Mouse (Mus musculus) stomach, embryonic 14.5 days (tissue): ENCODE data around the gene Tbxas1. TPM values are rescaled to one million over a fixed set of nuclear protein-coding genes. Genes with fewer than 3 reads are reported as not detected.

ENCODE experiments used
- ATAC-seq: fragments of 200-750 bp; cut with Nextera tagmentation; 2 replicates; pipeline ENCODE4 v1.8.0; 2017; ENCODE audit warnings: low read depth, moderate TSS enrichment; ENCODE audit not compliant: insufficient number of reproducible peaks, insufficient read depth, low FRiP score
- H3K27ac ChIP-seq: fragments of 300-500 bp; sonication (generic); 2 replicates; pipeline ENCODE4 v1.5.1; 2014; ENCODE audit warnings: mild to moderate bottlenecking, low read length, moderate library complexity, mixed read lengths
- H3K27me3 ChIP-seq: fragments of 300-500 bp; sonication (generic); 2 replicates; pipeline ENCODE4 v1.6.1; 2014; ENCODE audit warnings: low read length, control low read depth, mixed read lengths; ENCODE audit not compliant: control insufficient read depth, insufficient read depth
- H3K36me3 ChIP-seq: fragments of 300-500 bp; sonication (generic); 2 replicates; pipeline ENCODE4 v1.6.1; 2014; ENCODE audit warnings: mild to moderate bottlenecking, control low read depth, low read length, moderate library complexity, mixed read lengths; ENCODE audit not compliant: control insufficient read depth, insufficient read depth
- H3K4me1 ChIP-seq: fragments of 300-500 bp; sonication (generic); 2 replicates; pipeline ENCODE4 v1.6.1; 2014; ENCODE audit warnings: low read length, control low read depth, mixed read lengths; ENCODE audit not compliant: control insufficient read depth, insufficient read depth
- H3K4me2 ChIP-seq: fragments of 300-500 bp; sonication (generic); replicated peaks from 2 replicates; pipeline ENCODE4 v1.6.1; 2014; ENCODE audit warnings: low read depth, low read length, control low read depth
- H3K4me3 ChIP-seq: fragments of 300-500 bp; sonication (generic); 2 replicates; pipeline ENCODE4 v1.5.1; 2014; ENCODE audit warnings: low read depth, low read length, control low read depth
- H3K9ac ChIP-seq: fragments of 300-500 bp; sonication (generic); replicated peaks from 2 replicates; pipeline ENCODE4 v1.6.1; 2014; ENCODE audit warnings: low read depth, mild to moderate bottlenecking, control low read depth, low read length, moderate library complexity, mixed read lengths
- H3K9me3 ChIP-seq: fragments of 300-500 bp; sonication (generic); 2 replicates; pipeline ENCODE4 v1.6.1; 2016; ENCODE audit warnings: low read depth, low read length, control low read depth; ENCODE audit not compliant: control insufficient read depth
- WGBS: fragments of 180-500 bp; shearing (Covaris S2); extraction: QIAGEN DNeasy Blood & Tissue Kit; methylation state at CpG from one replicate; pipeline ENCODE4 v1.1.7; 2014; 5-methylcytosine and 5-hydroxymethylcytosine counted together
- polyA plus RNA-seq: library from polyadenylated mRNA; unstranded; fragments of >200 nt; fragmentation: Nextera tagmentation; extraction: Ambion mirVana; gene quantifications from 2 replicates; pipeline ENCODE4 v1.2.1, GENCODE M21; 2014

The Tbxas1 gene
- polyA plus RNA-seq, 1 experiment from 2014 or later = 3.3 TPM

DNA sequence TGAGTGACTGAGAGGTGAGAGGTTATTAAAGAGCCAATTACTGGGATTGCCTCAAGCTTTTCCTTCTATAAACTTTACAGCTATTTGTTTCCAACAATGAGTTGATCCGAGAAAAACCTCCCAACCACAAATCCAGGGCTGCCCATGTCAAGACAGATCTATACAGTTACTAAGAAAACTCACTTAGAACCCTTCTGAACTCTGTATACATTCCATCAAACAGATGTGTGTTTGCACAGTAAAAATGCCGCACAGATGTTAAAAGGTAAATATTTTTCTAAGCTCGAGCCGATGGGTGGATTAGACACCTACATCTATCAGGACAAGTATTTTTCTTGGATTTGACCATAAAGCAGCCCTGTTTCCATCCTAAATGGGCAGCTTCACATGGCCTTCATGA lies 149.4 kb downstream of the Tbxas1 start:
- H3K27me3 ChIP-seq = no peaks in the 10 kb centered on the region
- 17% methylated on average over 4 of the region's 4 CpGs for WGBS
- peaks cover 5% of the 10 kb centered on the region; the same call in 1 of the 2 replicates for H3K4me1 ChIP-seq
- no peaks in the 10 kb centered on the region for H3K36me3 ChIP-seq
- no peaks in the 10 kb centered on the region for H3K9me3 ChIP-seq
- 0 out of 2 replicates have a peak overlapping the region, but pooled peaks have one; percentile 82 for H3K27ac ChIP-seq
- H3K9ac ChIP-seq = no peak overlapping the region
- H3K4me2 ChIP-seq = no peak overlapping the region
- peak; percentile 58; the same call in 1 of the 2 replicates for ATAC-seq
- no peak overlapping the region for H3K4me3 ChIP-seq

DNA sequence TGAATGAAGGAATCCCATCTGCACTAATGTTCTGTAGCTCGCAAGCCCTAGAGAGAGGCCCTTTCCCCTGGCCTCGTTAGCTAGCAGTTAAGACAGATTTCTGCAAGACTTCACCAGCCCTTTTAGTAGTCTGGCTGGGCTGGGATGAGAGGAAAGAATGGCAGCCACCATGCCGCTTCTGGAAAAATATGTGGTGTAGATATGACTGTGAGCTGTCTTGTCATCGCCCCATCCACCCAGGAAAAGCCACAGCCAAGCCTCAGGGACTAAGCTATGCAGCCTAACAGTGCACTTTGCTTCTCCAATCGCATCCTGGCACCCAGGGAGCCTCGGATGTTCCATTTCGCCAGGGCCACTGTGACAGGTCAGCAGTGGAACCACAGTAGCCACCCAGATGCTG lies 149.8 kb downstream of the Tbxas1 start:
- Histone ChIP-seq H3K9ac (no peak overlapping the region), H3K4me3 (no peak overlapping the region), H3K27me3 (no peaks in the 10 kb centered on the region), H3K9me3 (no peaks in the 10 kb centered on the region), H3K27ac (peak overlapping the region; percentile 82), H3K4me1 (peaks cover 5% of the 10 kb centered on the region; the same call in 1 of the 2 replicates), H3K4me2 (no peak overlapping the region), H3K36me3 (no peaks in the 10 kb centered on the region)
- ATAC-seq = no peak
- 51% methylated on average over 7 of the region's 7 CpGs for WGBS

DNA sequence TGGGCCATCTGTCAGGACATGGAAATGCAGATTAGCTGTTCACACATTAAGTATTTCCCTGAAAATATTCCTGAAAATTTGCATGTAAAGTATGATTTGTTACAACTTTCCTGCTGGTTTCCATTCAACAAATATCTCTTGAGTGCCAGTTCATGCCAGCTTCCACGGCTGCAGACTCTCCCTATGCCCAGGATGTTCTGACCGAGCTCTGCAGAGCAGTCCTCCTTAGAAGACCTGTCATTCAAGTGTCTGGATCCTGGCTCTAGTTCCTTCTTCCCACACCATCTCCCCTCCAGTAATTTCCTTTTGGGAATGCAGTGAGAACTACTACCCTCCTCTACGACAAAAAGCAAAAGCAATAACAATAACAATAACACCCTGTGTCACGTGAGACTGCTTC lies 155.5 kb downstream of the Tbxas1 start:
- Histone ChIP-seq H3K4me2 (no peak overlapping the region), H3K4me3 (no peak overlapping the region), H3K9me3 (no peaks in the 10 kb centered on the region), H3K27me3 (no peaks in the 10 kb centered on the region), H3K9ac (no peak overlapping the region), H3K36me3 (no peaks in the 10 kb centered on the region), H3K27ac (no peak overlapping the region), H3K4me1 (no peaks in the 10 kb centered on the region)
- 85% methylated on average over 4 of the region's 4 CpGs for WGBS
- no peak for ATAC-seq

DNA sequence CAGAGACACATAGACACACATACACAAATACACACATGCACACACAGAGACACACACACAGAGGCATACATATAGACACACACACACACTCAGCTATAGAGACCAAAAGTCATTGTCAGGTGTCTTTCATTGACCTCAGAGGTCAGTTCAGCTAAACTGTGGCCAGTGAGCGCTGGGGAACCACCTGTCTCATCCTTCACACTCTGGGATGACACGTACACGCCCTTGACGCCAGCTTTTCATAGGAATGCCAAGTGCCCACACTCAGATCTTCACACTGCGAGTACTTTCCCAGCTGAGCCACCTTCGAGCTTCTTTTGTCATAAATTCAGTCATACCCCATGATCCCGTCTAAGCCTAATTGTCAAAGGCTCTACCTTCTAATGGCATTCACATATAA lies 158.5 kb downstream of the Tbxas1 start:
- Histone ChIP-seq H3K36me3 (no peaks in the 10 kb centered on the region), H3K4me3 (no peak overlapping the region), H3K9me3 (no peaks in the 10 kb centered on the region), H3K27me3 (no peaks in the 10 kb centered on the region), H3K4me2 (no peak overlapping the region), H3K4me1 (peaks cover under 1% of the 10 kb centered on the region; the same call in 1 of the 2 replicates), H3K27ac (no peak overlapping the region), H3K9ac (no peak overlapping the region)
- 74% methylated on average over 7 of the region's 7 CpGs for WGBS
- ATAC-seq = no peak

DNA sequence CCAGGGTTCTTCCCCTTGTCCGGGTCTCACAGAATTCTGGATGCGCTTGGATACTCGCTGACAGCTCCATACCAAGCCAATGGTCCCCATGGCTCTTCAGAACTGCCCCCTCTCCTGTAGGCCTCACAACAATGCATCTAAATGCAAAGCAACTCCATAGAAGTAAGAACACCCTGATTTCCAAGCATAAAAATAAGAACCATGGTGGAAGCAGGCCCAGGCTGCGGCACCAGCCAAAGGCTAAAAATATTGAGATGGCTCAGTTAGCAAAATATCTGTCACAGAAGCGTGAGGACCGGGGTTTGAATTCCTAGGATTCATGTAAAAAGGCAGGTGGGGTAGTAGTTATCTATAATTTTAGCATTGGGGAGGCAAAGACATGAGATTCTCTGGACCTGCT lies 159.8 kb downstream of the Tbxas1 start:
- H3K36me3 ChIP-seq = no peaks in the 10 kb centered on the region
- no peak overlapping the region for H3K4me2 ChIP-seq
- H3K4me1 ChIP-seq = peaks cover 7% of the 10 kb centered on the region; the same call in 1 of the 2 replicates
- no peaks in the 10 kb centered on the region for H3K27me3 ChIP-seq
- ATAC-seq = no peak
- H3K4me3 ChIP-seq = no peak overlapping the region
- H3K9me3 ChIP-seq = no peaks in the 10 kb centered on the region
- WGBS = 91% methylated on average over 6 of the region's 6 CpGs
- no peak overlapping the region for H3K27ac ChIP-seq
- H3K9ac ChIP-seq = no peak overlapping the region

DNA sequence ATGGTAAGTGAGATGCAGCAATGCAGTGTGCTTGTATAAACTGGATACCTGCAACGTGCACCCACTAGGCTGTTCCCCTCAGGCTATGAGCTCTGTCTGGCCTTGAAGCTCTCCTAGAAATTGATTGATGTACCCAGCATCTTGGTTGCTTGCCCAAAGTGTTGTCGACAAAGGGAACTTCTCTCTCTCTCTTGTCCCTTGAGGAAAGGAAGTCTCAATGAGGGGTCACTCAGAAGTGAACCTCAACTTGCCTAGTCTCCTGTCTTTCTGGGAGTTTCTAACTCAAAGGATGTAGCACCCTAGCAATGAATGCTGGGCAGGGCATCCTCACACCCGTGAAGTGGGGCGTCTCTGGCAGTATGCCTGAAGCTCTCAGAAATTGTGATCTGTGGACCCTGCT lies 161.0 kb downstream of the Tbxas1 start:
- no peak overlapping the region for H3K27ac ChIP-seq
- no peak for ATAC-seq
- WGBS = 74% methylated on average over 4 of the region's 4 CpGs
- no peaks in the 10 kb centered on the region for H3K36me3 ChIP-seq
- no peaks in the 10 kb centered on the region for H3K9me3 ChIP-seq
- peaks cover 7% of the 10 kb centered on the region; the same call in 1 of the 2 replicates for H3K4me1 ChIP-seq
- H3K4me3 ChIP-seq = no peak overlapping the region
- no peak overlapping the region for H3K9ac ChIP-seq
- H3K27me3 ChIP-seq = no peaks in the 10 kb centered on the region
- no peak overlapping the region for H3K4me2 ChIP-seq

DNA sequence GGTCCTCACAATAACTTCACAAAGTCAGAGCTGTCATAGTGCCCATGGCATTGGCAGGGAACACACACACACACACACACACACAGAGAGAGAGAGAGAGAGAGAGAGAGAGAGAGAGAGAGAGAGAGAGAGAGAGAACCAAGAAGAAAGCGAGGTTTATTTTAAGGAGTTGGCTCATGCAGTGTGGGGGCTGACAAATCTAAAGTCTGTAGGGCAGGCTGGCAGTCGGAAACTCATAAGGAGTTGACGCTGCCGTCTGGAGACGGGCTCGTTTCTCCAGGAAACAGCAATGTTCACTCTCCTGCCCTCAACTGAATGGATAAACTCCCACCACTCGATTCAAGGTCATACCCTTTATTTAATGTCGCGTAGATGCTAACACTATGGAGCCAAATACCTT lies 165.2 kb downstream of the Tbxas1 start:
- Histone ChIP-seq H3K27me3 (no peaks in the 10 kb centered on the region), H3K4me2 (no peak overlapping the region), H3K36me3 (no peaks in the 10 kb centered on the region), H3K9me3 (no peaks in the 10 kb centered on the region), H3K9ac (no peak overlapping the region), H3K4me3 (no peak overlapping the region), H3K27ac (no peak overlapping the region), H3K4me1 (peaks cover 7% of the 10 kb centered on the region; the same call in 1 of the 2 replicates)
- WGBS = 67% methylated on average over 9 of the region's 9 CpGs
- no peak for ATAC-seq

DNA sequence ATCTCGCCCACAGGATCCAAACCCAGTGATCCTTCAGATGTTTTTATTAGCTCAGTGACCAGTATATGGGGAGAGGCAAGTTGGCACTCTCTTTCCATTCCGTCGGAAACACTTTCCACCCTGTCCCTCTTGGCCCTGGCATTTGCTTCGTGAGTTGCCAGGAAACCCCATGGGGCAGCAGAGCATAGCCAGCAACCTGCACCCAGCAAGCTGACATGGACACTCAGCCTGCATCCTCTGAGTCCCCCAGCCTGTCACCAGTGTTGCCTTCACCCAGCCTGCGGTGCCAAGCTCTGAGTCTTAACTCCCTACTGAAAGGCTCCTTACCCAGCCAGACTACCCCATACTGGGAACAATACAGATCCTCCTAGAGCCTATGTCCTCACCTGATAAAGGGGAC lies 173.9 kb downstream of the Tbxas1 start:
- Histone ChIP-seq H3K36me3 (no peaks in the 10 kb centered on the region), H3K9me3 (no peaks in the 10 kb centered on the region), H3K4me3 (no peak overlapping the region), H3K4me2 (no peak overlapping the region), H3K27ac (no peak overlapping the region), H3K9ac (no peak overlapping the region), H3K27me3 (no peaks in the 10 kb centered on the region), H3K4me1 (peaks cover 9% of the 10 kb centered on the region; the same call in 1 of the 2 replicates)
- WGBS = 72% methylated on average over 5 of the region's 5 CpGs
- ATAC-seq = no peak

DNA sequence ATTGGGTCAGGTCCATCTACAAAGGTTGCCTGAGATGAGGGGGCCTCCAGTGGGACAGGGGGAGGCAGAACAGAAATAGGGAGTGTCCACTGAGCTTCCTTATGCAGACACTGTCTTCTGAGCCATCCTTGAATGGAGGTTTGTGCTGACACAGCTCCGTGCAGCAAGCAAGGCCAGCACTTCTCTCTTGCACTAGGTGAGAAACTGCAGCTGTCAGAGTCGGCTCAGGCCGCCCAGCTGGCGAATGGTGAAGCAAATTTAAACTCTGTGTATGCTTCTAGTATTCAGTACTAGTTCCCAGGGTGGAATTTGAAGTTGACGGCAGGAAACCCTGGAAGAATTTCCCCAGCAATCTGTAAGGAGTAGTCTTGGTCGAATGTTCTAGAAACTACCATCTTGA lies 175.6 kb downstream of the Tbxas1 start:
- Histone ChIP-seq H3K9me3 (no peaks in the 10 kb centered on the region), H3K4me3 (no peak overlapping the region), H3K27ac (peak overlapping the region; percentile 55; the same call in 1 of the 2 replicates), H3K9ac (no peak overlapping the region), H3K4me1 (peaks cover 13% of the 10 kb centered on the region; the same call in 1 of the 2 replicates), H3K4me2 (no peak overlapping the region), H3K36me3 (no peaks in the 10 kb centered on the region), H3K27me3 (no peaks in the 10 kb centered on the region)
- peak; percentile 44; the same call in 1 of the 2 replicates for ATAC-seq
- WGBS = 37% methylated on average over 6 of the region's 6 CpGs
